Mouse (Mus musculus) thymus, postnatal 10 days (tissue): ENCODE results near the gene Ccdc105.

Experiments used
- DNase-seq, 2 experiments: peaks; one replicate each; pipeline ENCODE4 v3.0.0; 2021; ENCODE audit warnings: low spot score in 2 of 2

Gene Ccdc105

GRCm38 (mm10) chr10:78715156-78715555 lies 37.7 kb downstream of the Ccdc105 start:
- DNase-seq = no peak

- no peak for DNase-seq
Observed at GRCm38 (mm10) chr10:78714129-78714528, 38.7 kb downstream of the Ccdc105 start.

- no peak for DNase-seq
Observed at GRCm38 (mm10) chr10:78710706-78711105, 42.2 kb downstream of the Ccdc105 start.

- DNase-seq = no peak
Observed at GRCm38 (mm10) chr10:78700881-78701280, 52.0 kb downstream of the Ccdc105 start.
